Mouse (Mus musculus) left cerebral cortex, adult 11 months (tissue): ENCODE results near the gene Znrf3.

Source experiments
- DNase-seq: peaks from one replicate; pipeline ENCODE4 v3.0.0; 2022; ENCODE audit warnings: low spot score

Znrf3 gene

GRCm38 (mm10) chr11:5390969-5391831, 53.4 kb downstream of the Znrf3 start:
- DNase-seq = no peak

- DNase-seq = no peak
Observed at GRCm38 (mm10) chr11:5382652-5383051, 62.0 kb downstream of the Znrf3 start.

GRCm38 (mm10) chr11:5381226-5381625, 63.4 kb downstream of the Znrf3 start:
- DNase-seq = no peak

GRCm38 (mm10) chr11:5380275-5380674, 64.4 kb downstream of the Znrf3 start:
- DNase-seq = no peak

- no peak for DNase-seq
Observed at GRCm38 (mm10) chr11:5369176-5369575, 75.5 kb downstream of the Znrf3 start.

GRCm38 (mm10) chr11:5368492-5368891, 76.2 kb downstream of the Znrf3 start:
- no peak for DNase-seq

GRCm38 (mm10) chr11:5355266-5355764, 89.3 kb downstream of the Znrf3 start:
- no peak for DNase-seq

- DNase-seq = peak; percentile 39
Observed at GRCm38 (mm10) chr11:5354753-5355152, 89.9 kb downstream of the Znrf3 start.

- no peak for DNase-seq
Observed at GRCm38 (mm10) chr11:5353032-5353431, 91.6 kb downstream of the Znrf3 start.

- no peak for DNase-seq
Observed at GRCm38 (mm10) chr11:5349483-5349882, 95.2 kb downstream of the Znrf3 start.

GRCm38 (mm10) chr11:5346845-5347640, 97.6 kb downstream of the Znrf3 start:
- DNase-seq = no peak

GRCm38 (mm10) chr11:5343748-5344147, 100.9 kb downstream of the Znrf3 start:
- no peak for DNase-seq

GRCm38 (mm10) chr11:5339732-5340131, 104.9 kb downstream of the Znrf3 start:
- DNase-seq = no peak

- DNase-seq = no peak
Observed at GRCm38 (mm10) chr11:5336852-5337251, 107.8 kb downstream of the Znrf3 start.

GRCm38 (mm10) chr11:5336269-5336668, 108.4 kb downstream of the Znrf3 start:
- DNase-seq = no peak

GRCm38 (mm10) chr11:5330851-5331250, 113.8 kb downstream of the Znrf3 start:
- DNase-seq = no peak

- no peak for DNase-seq
Observed at GRCm38 (mm10) chr11:5327693-5328092, 117.0 kb downstream of the Znrf3 start.

- no peak for DNase-seq
Observed at GRCm38 (mm10) chr11:5326252-5326651, 118.4 kb downstream of the Znrf3 start.

- no peak for DNase-seq
Observed at GRCm38 (mm10) chr11:5325217-5325616, 119.4 kb downstream of the Znrf3 start.

- no peak for DNase-seq
Observed at GRCm38 (mm10) chr11:5324296-5324695, 120.4 kb downstream of the Znrf3 start.

GRCm38 (mm10) chr11:5321687-5322086, 123.0 kb downstream of the Znrf3 start:
- DNase-seq = no peak

- DNase-seq = no peak
Observed at GRCm38 (mm10) chr11:5318976-5319375, 125.7 kb downstream of the Znrf3 start.
